Mouse (Mus musculus): ENCODE data around the gene Cyct.

DNA sequence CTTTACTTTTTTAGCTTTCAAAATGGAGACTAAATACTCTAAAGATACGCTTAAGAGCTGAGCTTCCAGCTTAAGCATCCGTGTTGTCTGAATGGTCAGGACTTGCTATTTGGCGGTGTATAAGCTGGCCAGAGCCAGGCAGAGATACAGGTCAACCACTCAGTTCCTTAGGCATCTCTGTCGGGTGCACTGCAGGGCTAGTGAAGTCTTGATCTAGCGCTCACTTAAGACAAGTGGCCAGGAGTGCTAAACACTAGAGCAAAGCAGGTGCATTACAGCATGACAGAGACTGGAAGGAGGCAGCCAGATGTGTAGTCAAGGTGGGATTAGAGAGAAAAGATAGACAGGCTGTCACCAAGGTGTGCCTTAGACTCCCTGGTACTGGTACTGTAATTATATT, 30.2 kb downstream of the Cyct start:
- TF ChIP-seq CTCF (IDR thresholded peaks at IDR 0.05) (no peak), EP300 (IDR thresholded peaks at IDR 0.05) (no peak)

Measured in lung, postnatal 0 days (tissue).